Mouse (Mus musculus): ENCODE data around the gene Sh2b1.
A peak's percentile ranks its signal among the peaks of the same experiment; 100 is the strongest.

DNA sequence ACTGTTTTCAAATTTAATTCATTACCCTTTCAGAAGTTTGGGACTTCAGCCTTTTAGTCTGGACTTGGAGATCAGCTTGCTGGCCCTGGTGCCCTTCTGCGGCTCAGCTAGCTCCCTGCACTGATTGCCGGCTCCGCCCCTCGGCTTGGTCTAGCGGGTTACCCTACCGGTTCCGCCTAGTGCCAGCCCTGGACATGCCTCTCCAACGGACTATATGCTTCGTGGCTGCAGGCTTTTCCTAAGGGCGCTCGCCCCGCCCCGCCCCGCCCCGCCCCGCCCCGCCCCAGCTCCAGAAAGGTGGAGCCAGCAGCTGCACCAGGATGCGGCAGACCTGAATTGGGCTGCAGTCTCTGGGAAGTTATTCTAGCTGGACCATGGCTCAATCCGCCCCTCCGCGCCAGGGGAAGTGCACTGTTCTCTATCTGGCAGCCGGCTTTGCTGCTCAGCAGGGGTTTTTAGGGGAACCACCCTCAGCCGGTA lies 7.2 kb upstream of the Sh2b1 start:
- TF ChIP-seq CTCF (IDR thresholded peaks at IDR 0.05; ENCODE audit: low read depth) (peak; percentile 22; the same call in 1 of the 2 replicates), EP300 (optimal IDR thresholded peaks at IDR 0.05) (no peak)
